Mouse (Mus musculus): ENCODE data around the gene Snrk. TPM values are rescaled to one million over a fixed set of nuclear protein-coding genes. Genes with fewer than 3 reads are reported as not detected.
A peak's percentile ranks its signal among the peaks of the same experiment; 100 is the strongest.

The Snrk gene
- polyA plus RNA-seq, 1 experiment: 60.3 TPM

GRCm38 (mm10) chr9:122180105-122180504 is 63.0 kb downstream of the Snrk start:
- no peak for DNase-seq (ENCODE audit: low spot score)

GRCm38 (mm10) chr9:122183074-122183473 is 66.0 kb downstream of the Snrk start:
- DNase-seq (ENCODE audit: low spot score): no peak

GRCm38 (mm10) chr9:122184329-122184728 is 67.3 kb downstream of the Snrk start:
- no peak for DNase-seq (ENCODE audit: low spot score)

GRCm38 (mm10) chr9:122185061-122185460 is 68.0 kb downstream of the Snrk start:
- DNase-seq (ENCODE audit: low spot score): peak; percentile 59

- no peak for DNase-seq (ENCODE audit: low spot score)
These were observed 68.9 kb downstream of the Snrk start for GRCm38 (mm10) chr9:122185953-122186352.

GRCm38 (mm10) chr9:122186643-122187226 is 69.7 kb downstream of the Snrk start:
- no peak for DNase-seq (ENCODE audit: low spot score)

GRCm38 (mm10) chr9:122187451-122187921 is 70.4 kb downstream of the Snrk start:
- DNase-seq (ENCODE audit: low spot score): no peak

- DNase-seq (ENCODE audit: low spot score): no peak
These were observed 71.7 kb downstream of the Snrk start for GRCm38 (mm10) chr9:122188724-122189123.

GRCm38 (mm10) chr9:122193361-122193760 is 76.3 kb downstream of the Snrk start:
- no peak for DNase-seq (ENCODE audit: low spot score)

- no peak for DNase-seq (ENCODE audit: low spot score)
These were observed 76.8 kb downstream of the Snrk start for GRCm38 (mm10) chr9:122193823-122194222.

GRCm38 (mm10) chr9:122195042-122195682 is 78.1 kb downstream of the Snrk start:
- no peak for DNase-seq (ENCODE audit: low spot score)

- DNase-seq (ENCODE audit: low spot score): no peak
These were observed 80.0 kb downstream of the Snrk start for GRCm38 (mm10) chr9:122197021-122197420.

- no peak for DNase-seq (ENCODE audit: low spot score)
These were observed 81.6 kb downstream of the Snrk start for GRCm38 (mm10) chr9:122198621-122199020.

- DNase-seq (ENCODE audit: low spot score): peak; percentile 53
These were observed 82.2 kb downstream of the Snrk start for GRCm38 (mm10) chr9:122199253-122199652.

GRCm38 (mm10) chr9:122204508-122204907 is 87.4 kb downstream of the Snrk start:
- no peak for DNase-seq (ENCODE audit: low spot score)

GRCm38 (mm10) chr9:122205543-122206200 is 88.6 kb downstream of the Snrk start:
- no peak for DNase-seq (ENCODE audit: low spot score)

- DNase-seq (ENCODE audit: low spot score): no peak
These were observed 91.2 kb downstream of the Snrk start for GRCm38 (mm10) chr9:122208311-122208710.

GRCm38 (mm10) chr9:122215118-122215517 is 98.1 kb downstream of the Snrk start:
- no peak for DNase-seq (ENCODE audit: low spot score)

- no peak for DNase-seq (ENCODE audit: low spot score)
These were observed 100.0 kb downstream of the Snrk start for GRCm38 (mm10) chr9:122216945-122217529.
